Mouse (Mus musculus) cerebellum, postnatal 36 days (tissue): Measurements from ENCODE around the gene Asb17.
"Not testable (repeated sequence)": the region's sequence is repeated elsewhere in the genome, so short reads cannot be mapped to it uniquely, and the experiment has no call there.

Source experiments
- DNase-seq, 2 experiments: peaks; one replicate each; pipeline ENCODE4 v3.0.0; 2021 to 2022; ENCODE audit warnings: mixed read lengths in 2 of 2

Asb17 gene

GRCm38 (mm10) chr3:153832654-153832945, 11.4 kb upstream of the Asb17 start:
- DNase-seq, result no peak

- no peak for DNase-seq
Measured at GRCm38 (mm10) chr3:153834071-153834470, 9.9 kb upstream of the Asb17 start.

GRCm38 (mm10) chr3:153835455-153836086, 8.4 kb upstream of the Asb17 start:
- peak; percentile 59 to 62 for DNase-seq

- no peak for DNase-seq
Measured at GRCm38 (mm10) chr3:153836316-153836715, 7.7 kb upstream of the Asb17 start.

- DNase-seq, result no peak
Measured at GRCm38 (mm10) chr3:153837593-153837992, 6.4 kb upstream of the Asb17 start.

- DNase-seq, result no peak
Measured at GRCm38 (mm10) chr3:153844757-153845156, 748 bp downstream of the Asb17 start.

GRCm38 (mm10) chr3:153845500-153845899, 1.5 kb downstream of the Asb17 start:
- DNase-seq, result no peak

- DNase-seq, result no peak
Measured at GRCm38 (mm10) chr3:153846109-153846508, 2.1 kb downstream of the Asb17 start.

- DNase-seq, result no peak
Measured at GRCm38 (mm10) chr3:153847207-153847733, 3.3 kb downstream of the Asb17 start.

GRCm38 (mm10) chr3:153849368-153850015, 5.5 kb downstream of the Asb17 start:
- DNase-seq, result no peak

- DNase-seq, result no peak
Measured at GRCm38 (mm10) chr3:153850759-153851158, 6.8 kb downstream of the Asb17 start.

GRCm38 (mm10) chr3:153852266-153852665, 8.3 kb downstream of the Asb17 start:
- no peak for DNase-seq

GRCm38 (mm10) chr3:153858350-153859001, 14.5 kb downstream of the Asb17 start:
- DNase-seq, result no peak

GRCm38 (mm10) chr3:153860392-153860791, 16.4 kb downstream of the Asb17 start:
- not testable (repeated sequence) for DNase-seq

GRCm38 (mm10) chr3:153863816-153864215, 19.8 kb downstream of the Asb17 start:
- no peak for DNase-seq

- DNase-seq, result no peak
Measured at GRCm38 (mm10) chr3:153864636-153865429, 20.8 kb downstream of the Asb17 start.

- DNase-seq, result no peak
Measured at GRCm38 (mm10) chr3:153867149-153868136, 23.4 kb downstream of the Asb17 start.

- no peak for DNase-seq
Measured at GRCm38 (mm10) chr3:153871396-153871795, 27.4 kb downstream of the Asb17 start.

GRCm38 (mm10) chr3:153886296-153886695, 42.3 kb downstream of the Asb17 start:
- DNase-seq, result no peak

- DNase-seq, result no peak
Measured at GRCm38 (mm10) chr3:153888141-153888540, 44.1 kb downstream of the Asb17 start.

GRCm38 (mm10) chr3:153889188-153889781, 45.3 kb downstream of the Asb17 start:
- DNase-seq, result no peak

- DNase-seq, result no peak
Measured at GRCm38 (mm10) chr3:153895454-153895853, 51.4 kb downstream of the Asb17 start.
